16 mouse cellular contexts compared by ENCODE assay signal in genomic region chr6:140826522-140826921, GRCm38 (mm10).
"Had no signal": no experiment of that assay in that cellular context is flagged by ENCODE, and none has a peak within 500 bp of the region (broad histone marks: within the 10 kb centered on the region; RNA-seq: fewer than 3 reads in every experiment).

No protein-coding gene starts in this region.

- H3K9ac ChIP-seq: neural tube, embryonic 13.5 days; neural tube, embryonic 15.5 days; stomach, embryonic 15.5 days had no signal

- H3K9me3 ChIP-seq: neural tube, embryonic 13.5 days; neural tube, embryonic 15.5 days; stomach, embryonic 15.5 days had no signal

- H3K27ac ChIP-seq: neural tube, embryonic 13.5 days; neural tube, embryonic 15.5 days; stomach, embryonic 15.5 days; stomach, postnatal 0 days had no signal

- H3K4me2 ChIP-seq: neural tube, embryonic 13.5 days; neural tube, embryonic 15.5 days; stomach, embryonic 15.5 days had no signal

- H3K36me3 ChIP-seq: neural tube, embryonic 13.5 days; neural tube, embryonic 15.5 days; stomach, embryonic 15.5 days had no signal

- H3K27me3 ChIP-seq: neural tube, embryonic 13.5 days; neural tube, embryonic 15.5 days; stomach, embryonic 15.5 days had no signal

- H3K4me3 ChIP-seq: neural tube, embryonic 13.5 days; neural tube, embryonic 15.5 days; stomach, embryonic 15.5 days had no signal

- H3K4me1 ChIP-seq: neural tube, embryonic 13.5 days; neural tube, embryonic 15.5 days; stomach, embryonic 15.5 days had no signal

- DNase-seq: retina, postnatal 1 day; right cerebral cortex, adult 18-20 months; right cerebral cortex, postnatal 14 days; right cerebral cortex, postnatal 25 days; right cerebral cortex, postnatal 4 days; spleen, adult 18-20 months; thymus, adult 18-20 months; thymus, adult 2 months; thymus, postnatal 14 days; thymus, postnatal 25 days; thymus, postnatal 36 days; thymus, postnatal 4 days had no signal
